Mouse (Mus musculus) right cerebral cortex, adult 18-20 months (tissue): ENCODE data around the gene Tgtp2.
"Not testable (repeated sequence)": the region's sequence is repeated elsewhere in the genome, so short reads cannot be mapped to it uniquely, and the experiment has no call there.

Source experiments
- DNase-seq: peaks from one replicate; pipeline ENCODE4 v3.0.0; 2022; ENCODE audit warnings: mixed read lengths

Gene Tgtp2

DNA sequence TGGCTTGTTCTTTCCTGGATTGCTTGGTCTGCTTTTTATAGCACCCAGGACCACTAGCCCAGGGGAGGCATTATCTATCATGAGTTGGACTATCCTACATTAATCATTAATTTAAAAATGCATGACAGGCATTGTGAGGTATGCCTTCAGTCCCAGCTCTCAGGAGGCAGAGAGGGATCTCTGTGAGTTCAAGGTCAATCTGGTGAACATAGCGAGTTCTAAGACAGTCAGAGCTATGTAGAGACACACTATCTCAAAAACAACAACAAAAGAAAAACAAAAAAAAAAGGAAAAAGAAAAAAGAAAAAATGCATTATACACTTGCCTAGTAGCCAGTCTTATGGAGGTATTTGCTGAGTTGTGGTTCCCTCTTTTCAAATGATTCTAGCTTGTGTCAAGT, 20.4 kb upstream of the Tgtp2 start:
- no peak for DNase-seq

DNA sequence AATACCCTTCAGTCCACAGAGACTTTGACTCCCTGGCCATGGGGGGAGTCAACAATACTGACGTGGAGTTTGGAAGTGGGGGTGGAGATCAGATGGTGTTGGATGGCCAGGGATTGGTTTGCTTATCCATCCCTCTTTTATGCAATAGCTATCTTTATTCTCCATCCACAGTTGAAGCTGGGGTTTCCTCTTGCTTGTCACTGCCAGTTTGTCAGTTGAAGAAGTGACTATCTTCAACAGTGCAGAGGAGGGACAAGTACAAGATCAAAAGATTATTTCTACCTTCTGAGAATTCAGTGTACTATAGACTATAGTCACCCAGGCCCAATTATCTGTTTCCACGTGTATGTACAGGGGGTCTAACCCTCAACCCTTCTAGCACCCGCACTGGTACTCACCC, 19.8 kb upstream of the Tgtp2 start:
- DNase-seq: no peak

DNA sequence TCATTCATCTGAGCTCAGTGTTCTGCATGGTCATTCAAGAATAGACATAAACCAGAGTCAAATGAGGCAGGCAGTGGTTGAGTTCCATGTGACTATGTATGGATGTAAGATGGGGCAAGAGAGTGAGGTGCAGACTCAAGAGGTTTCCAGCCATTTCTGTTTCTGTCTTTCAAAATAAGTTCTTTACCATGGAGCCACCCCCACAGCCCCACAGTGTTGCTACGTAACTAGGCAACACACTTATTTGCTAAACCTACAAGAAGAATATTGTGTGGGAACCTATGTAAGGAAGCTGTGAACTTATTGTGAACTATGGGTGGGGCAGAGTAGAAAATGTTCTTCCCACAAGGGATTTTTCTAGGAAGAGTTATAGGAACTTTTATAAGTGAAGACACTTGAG, 19.1 kb upstream of the Tgtp2 start:
- peak; percentile 26 for DNase-seq

DNA sequence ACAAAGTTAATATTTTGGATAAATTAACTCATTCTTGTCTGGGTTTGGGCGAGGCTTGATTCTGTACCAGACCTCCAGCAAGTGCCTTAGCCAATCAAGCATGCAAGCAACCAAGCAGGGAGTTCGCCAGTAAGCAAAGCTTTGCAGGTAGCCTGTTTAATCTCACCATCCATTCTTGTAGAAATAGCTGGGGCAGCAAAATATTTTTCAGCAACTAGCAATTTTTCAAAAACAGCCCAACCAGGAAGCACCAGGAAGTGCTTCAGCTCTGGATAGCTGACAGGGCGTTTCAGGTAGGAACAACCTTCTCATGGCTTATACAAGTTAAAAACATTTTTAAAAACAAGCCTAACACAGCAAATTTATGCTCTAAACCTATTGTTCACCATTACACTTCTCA, 17.9 kb upstream of the Tgtp2 start:
- DNase-seq: no peak

DNA sequence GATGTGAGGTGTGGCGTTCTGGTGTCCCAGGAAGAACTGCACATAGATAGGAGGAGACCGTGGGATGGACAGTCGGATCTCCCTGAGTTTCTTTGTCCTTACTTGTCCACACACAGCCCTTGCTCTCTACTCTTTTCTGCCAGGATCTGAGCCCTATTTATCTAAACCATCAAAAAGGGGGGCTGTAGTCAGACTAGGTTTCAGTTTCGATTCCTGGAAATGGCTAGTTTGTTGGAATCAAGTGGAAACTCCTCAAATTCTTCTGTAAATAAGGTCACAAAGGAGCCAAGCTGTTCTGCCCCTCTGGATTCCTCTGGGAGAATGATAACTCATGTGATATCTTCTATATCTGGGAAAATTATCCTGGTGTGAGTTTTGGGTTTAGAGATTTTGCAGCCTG, 17.4 kb upstream of the Tgtp2 start:
- no peak for DNase-seq

DNA sequence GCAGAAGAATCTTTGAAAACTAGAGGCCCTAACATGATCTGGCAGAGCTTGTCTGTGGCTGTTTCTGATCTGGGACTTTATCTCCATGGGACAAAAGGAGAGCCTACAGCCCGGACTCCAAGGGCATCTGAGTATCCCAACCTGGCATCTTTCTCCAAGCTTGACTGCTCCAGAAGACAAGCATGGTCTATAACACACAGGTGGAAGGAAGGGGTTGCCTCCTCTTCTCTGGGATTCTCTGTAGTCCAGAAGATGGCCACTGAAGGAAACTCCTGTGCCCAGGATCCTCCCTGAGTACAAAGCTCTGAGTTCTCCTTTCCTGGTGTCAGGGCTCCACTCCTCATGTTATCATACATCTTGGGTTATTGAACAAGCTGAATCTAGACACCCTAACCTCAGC, 16.6 kb upstream of the Tgtp2 start:
- no peak for DNase-seq

DNA sequence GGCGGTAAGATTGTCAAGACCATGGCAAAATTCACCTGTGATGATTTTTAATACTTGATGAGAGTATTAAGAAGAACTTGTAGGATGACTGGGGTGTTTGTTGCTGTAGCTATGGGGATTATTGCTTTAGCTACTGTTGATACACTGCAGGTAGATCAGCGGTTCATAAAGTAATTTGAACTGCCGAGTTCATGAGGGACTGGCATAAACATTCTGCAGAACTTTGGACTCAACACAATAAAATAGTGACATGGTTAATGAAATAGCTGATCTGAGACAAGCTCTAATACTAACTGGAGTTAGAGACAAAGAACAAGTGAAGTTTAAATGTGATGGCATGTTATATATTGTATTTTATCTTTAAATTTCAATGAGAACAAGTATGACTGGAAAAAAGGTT, 14.7 kb upstream of the Tgtp2 start:
- no peak for DNase-seq

DNA sequence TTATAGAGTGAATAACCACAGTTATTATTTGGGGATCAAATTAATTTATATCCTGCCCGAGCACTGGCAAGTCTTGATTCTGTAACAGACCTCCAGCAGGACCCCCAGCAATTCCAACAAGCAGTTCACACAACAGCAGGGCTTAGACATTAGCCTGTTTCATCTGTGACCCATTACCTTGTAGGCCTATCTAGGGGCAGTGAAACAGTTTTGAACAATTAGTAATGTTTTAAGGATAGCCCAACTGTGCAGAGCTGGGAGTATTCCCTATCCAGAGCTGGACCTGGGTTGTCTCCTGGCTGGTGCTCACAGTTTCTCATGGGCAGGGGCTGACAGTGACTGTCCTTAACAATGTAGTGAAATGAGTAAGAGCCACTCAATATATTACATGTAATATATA, 13.0 kb upstream of the Tgtp2 start:
- DNase-seq: no peak

DNA sequence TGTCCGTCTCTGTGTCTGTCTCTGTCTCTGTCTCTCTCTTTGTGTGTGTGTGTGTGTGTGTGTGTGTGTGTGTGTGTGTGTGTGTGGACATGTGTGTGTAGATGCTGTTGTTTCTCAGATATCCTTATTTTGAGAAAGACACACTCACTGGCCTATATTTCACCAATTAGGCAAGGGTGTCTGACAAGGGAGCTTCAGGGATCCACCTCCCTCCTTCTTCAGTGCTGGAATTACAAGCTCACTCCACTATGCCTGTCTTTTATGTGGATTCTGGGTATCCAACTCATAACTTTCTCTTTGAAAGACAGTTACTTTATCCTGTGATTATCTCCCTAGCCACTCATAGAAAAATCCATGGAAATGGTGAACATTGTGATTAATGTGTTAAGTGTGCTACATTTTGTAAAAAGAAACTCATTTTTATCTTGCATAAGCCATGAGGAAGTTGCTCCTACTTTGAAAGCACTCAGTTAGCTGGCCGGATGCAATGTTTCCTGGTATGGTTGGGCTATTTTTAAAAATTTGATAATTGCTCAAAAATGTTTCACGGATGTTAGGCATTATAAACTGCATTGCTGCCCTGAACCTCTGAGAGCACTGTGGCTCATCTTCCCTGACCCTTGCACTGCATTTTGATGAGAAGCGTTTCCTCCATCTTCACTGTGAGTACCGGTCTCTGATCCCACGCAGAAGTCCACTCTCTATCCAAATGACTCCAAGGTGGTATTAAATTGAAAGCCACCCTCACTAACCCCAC, 12.2 kb upstream of the Tgtp2 start, which contains the start of gene Ifi47:
Ifi47 (plus strand) TSS at position 587 of the 757 bp plus-strand sequence.
- not testable (repeated sequence) for DNase-seq

DNA sequence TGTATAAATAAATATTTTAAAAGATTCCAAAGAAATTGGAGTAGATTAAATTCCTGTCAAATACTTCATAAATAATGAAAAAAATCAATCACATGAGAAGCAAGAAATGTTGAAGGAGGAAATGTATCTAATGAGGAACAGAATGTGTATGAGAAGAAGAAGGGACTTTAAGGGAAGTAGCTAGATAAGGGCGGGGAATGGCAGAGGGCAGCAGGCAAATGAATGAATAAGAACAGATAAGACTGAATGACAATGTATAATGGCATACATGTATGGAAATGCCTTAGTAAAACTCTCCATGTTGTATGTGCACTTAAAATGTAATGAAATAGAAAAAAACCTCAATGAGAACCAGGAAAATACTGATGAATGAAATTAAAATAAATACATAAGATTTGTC, 4.4 kb upstream of the Tgtp2 start:
- no peak for DNase-seq

DNA sequence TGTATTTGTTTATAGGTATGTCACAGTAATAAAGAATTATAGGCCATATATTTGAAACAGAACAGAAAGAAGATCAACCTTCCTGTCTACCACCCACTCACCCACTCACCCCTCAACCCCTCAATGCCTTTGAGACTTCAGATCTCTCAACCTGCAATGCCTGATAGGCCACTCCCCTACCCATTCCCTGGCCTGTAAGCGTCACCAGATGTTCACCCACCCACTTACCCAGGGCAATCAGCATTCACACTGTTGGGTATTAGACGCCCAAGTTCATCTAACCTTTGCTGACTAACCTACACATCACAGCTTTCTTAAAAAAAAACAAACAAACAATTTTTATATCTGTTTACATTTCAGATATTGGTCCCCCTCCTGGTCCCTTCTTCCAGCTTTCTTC, 2.1 kb downstream of the Tgtp2 start:
- DNase-seq: not testable (repeated sequence)

DNA sequence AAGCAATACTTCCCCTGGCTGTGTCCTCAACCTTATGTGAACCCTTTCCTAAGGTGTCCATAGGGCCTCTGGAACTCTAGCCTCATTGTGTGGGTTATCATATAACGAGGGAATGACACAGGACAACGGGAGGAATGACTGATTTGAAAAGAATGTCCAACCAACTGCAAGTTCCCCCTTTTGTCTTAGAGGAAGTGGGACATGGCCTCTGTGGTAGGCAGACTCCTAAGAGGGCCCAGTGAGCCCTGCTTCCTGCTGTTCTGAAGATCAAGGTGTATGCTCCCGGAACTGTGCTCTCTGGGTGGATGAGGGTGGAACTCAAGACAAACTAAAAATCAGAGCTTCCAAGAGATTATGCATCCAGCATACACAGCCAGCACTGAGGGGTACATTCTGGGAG, 3.9 kb downstream of the Tgtp2 start:
- DNase-seq: not testable (repeated sequence)

DNA sequence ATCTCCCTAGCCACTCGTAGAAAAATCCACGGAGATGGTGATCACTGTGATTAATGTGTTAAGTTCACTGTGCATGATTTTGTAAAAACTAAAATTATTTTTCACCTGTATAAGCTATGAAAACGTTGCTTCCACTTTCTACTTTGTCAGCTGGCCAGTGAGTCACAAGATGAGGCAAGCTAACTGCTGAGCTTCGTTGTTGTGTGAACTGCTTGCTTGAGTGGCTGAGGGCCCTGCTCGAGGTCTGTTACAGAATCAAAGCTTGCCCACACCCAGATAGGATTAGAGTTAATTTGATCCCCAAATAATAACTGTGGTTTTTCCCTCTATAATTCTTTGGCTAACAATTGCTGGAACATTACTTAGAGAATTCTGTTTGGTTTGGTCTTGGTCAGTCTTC, 12.1 kb downstream of the Tgtp2 start:
- not testable (repeated sequence) for DNase-seq

DNA sequence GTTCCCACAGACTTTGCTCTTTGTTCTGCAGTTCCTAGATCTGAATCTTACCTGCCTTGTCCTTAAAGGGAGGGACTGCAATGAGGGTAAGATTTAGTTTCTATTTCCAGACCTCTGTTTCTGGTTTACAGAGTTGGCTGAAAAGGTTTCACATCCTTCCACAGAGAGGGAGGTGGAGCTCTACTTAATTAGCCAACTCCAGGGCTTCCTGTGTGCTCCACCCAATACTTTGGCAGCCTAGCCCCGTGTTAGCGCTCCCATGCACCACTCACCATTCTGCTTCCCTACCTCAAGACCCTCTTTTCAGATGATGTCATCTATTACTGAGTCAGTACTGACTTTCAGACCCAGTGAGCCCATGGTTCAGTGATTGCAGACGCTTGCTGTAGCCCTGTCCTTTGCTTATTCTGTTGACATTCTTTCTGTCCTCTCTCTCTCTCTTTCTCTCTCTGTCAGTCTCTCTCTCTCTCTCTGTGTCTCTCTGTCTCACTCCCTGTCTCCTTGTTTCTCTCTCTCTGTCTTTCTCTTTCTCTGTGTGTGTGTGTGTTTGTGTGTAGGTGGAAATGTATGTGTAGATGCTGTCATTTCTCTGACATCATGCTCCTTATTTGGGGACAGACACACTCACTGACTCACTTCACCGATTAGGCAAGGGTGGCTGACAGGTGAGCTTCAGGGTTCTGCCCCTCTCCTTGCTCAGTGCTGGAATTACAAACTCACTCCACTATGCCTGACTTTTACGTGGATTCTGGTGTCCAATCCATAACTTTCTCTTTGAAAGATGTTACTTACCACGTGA, 12.7 kb downstream of the Tgtp2 start, which contains the start of gene 9930111J21Rik2:
9930111J21Rik2 (minus strand) TSS at position 150 of the 799 bp plus-strand sequence.
- DNase-seq: not testable (repeated sequence)

DNA sequence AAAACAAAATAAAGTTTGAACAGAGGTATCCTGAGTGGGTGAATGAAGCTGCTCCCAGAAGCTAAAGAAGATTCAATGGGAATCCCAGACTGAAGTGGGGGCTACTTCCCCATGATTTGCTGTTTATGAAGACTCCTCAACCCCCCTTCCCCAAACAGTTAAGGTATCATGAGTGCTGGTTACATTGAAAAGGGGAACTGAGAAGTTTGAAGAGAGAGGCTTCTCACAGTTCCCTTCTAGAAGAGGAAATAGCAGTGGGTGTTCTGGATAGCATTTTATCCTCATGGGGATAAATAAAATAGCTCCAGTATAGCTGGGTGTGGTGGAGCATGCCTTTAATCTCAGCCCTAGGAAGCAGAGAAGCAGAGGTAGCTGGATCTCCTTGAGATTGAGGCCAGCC, 13.9 kb downstream of the Tgtp2 start:
- DNase-seq: not testable (repeated sequence)

DNA sequence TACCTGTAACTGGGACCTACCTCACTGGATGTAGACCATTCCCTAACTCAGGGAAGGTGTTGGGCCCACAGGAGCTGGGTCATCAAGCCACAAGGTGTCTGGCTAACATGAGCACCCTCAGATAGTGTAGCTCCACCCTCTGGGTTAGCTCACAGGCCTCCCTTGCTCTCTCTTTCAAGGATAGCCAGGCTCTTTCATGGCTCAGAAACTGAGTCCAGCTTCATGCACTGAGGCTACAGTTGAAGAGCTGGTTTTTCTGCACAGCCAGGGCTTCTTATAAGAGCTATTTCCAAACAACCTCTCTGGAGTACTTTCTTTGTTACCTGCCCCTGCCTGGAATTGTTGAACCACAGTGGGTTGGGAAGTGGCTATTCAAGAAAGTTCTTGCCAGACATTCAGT, 51.9 kb downstream of the Tgtp2 start:
- DNase-seq: not testable (repeated sequence)
